Mouse (Mus musculus): ENCODE data around the gene Palld.

Gene Palld

DNA sequence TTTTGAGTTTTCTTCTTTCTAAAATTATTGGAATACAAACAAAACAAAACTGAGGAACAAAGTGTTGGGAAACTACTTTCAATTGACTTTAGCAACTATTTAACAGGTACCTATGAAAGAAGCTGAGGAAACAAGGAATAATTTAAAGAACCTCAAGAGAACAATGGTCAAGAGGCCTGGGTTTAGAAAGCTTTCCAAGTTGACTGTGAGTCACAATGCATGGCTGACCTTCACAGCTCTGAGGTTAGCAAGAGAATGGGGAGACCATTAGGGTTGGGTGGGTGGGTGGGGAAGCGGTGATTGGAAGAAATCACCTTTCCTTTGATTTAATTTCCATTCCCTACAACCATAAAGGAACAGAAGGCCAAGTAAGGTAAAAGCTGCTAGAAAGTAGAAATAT lies 35.6 kb downstream of the Palld start:
- DNase-seq (ENCODE audit: low spot score) = no peak

DNA sequence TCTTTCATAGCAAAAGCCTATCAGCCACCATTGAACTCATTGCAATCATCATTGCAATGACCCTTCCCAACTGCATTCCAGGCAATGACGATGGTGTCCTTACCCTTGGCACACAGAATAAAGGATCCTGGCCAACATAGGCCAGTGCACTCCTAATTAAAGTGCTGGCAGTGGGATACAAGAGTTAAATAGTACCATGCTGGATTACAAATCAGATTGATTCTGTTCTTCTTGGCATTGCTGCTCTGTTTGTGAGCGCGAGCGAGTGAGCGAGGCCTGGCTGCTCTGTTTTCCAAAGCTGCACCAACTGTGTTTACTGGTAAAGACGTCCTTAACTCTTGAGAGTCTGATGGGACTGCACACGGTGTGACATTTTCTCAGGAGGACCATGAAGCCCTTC lies 37.1 kb downstream of the Palld start:
- DNase-seq (ENCODE audit: low spot score) = no peak

GRCm38 (mm10) chr8:61851270-61851669 lies 51.2 kb downstream of the Palld start:
- DNase-seq (ENCODE audit: low spot score) = no peak

DNA sequence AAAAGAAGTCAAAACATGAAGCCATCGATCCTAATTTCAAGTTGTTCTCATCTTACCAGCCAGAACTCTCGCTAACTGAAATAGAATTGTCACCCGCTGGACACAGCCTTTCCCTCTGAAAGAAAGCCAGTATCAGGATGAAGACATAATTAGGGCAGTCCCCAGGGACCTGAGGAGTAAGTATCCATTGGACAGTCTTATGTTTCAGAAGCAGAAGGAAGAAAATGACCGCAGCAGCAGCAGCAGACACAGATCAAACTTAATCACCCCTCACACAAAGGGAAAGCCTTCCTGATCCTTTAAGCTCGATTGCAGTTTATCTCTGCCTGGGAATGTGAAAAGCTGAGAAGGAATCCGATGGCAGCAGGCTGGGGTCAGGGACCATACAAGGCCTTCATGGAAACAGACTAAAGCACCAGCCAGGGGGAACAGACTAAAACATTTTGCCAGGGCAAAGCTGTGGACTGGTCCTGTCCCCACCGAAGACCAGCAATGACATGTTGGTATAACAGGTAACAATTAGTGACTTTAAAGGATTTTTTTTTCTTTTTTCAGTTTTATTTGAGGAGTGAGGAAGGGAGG lies 53.8 kb downstream of the Palld start:
- no peak for DNase-seq (ENCODE audit: low spot score)

- DNase-seq (ENCODE audit: low spot score) = no peak
Measured at GRCm38 (mm10) chr8:61847494-61847893, 55.0 kb downstream of the Palld start.

GRCm38 (mm10) chr8:61844992-61845391 lies 57.5 kb downstream of the Palld start:
- DNase-seq (ENCODE audit: low spot score) = no peak

- no peak for DNase-seq (ENCODE audit: low spot score)
Measured at GRCm38 (mm10) chr8:61844575-61844974, 57.9 kb downstream of the Palld start.

DNA sequence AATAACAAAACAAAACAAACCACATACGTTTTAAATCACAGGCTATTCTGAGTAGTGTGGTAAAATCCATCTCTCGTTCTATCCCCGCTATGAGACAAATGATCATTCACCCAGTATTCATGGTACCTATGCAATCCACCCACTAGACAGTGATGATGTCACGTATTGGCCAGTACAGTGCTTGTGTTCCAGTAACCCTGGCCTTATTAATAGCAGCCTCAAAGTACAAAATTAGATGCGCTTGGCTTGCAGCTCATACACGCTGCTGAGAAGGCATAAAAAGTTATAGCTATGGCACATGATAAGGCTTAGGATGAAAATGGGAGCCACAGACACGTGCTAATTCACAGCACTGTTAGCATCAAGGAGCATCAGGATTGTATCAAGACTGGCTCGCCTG lies 58.7 kb downstream of the Palld start:
- DNase-seq (ENCODE audit: low spot score) = no peak

DNA sequence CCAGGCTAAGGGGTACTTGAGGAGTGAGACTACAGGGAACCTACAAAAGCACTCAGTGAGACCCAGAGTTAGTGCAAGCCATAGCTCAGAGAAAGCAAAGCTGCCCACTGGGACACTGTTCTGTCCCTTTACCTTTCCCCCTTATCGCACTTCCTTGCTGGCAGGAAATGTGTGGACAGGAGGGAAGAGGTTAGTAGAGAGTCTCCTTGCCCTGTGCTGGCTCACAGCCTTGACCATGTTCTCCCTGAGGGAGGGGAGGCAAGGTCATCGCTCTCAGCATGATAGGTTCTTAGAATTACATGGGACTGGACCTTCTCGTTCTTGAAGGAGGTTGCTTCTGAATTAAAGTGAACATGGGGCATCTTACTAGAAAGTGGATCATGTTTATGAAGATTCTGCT lies 69.3 kb downstream of the Palld start:
- no peak for DNase-seq (ENCODE audit: low spot score)

DNA sequence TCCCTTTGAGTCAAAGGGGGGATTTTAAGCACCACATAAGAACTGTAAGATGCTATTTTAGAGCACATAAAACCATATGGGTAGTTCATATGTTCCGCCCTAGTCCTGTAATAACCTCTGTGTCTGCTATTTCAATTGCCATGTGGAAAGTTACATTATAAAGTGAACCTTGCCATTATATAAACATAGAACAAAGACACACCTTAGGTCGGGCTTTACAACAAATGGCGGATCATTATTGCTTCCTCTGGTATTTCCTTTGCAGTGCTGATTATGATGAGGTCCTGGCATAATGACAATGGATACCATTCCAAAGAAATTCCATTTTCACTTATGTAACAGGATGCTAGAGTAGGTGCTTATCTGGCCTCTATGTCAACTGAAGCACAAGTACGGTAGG lies 70.5 kb downstream of the Palld start:
- DNase-seq (ENCODE audit: low spot score) = no peak

- DNase-seq (ENCODE audit: low spot score) = no peak
Measured at GRCm38 (mm10) chr8:61830821-61831220, 71.7 kb downstream of the Palld start.

GRCm38 (mm10) chr8:61824563-61824962 lies 77.9 kb downstream of the Palld start:
- DNase-seq (ENCODE audit: low spot score) = no peak

- DNase-seq (ENCODE audit: low spot score) = peak; percentile 1
Measured at GRCm38 (mm10) chr8:61823157-61823556, 79.3 kb downstream of the Palld start.

- DNase-seq (ENCODE audit: low spot score) = no peak
Measured at GRCm38 (mm10) chr8:61803764-61804163, 98.7 kb downstream of the Palld start.

DNA sequence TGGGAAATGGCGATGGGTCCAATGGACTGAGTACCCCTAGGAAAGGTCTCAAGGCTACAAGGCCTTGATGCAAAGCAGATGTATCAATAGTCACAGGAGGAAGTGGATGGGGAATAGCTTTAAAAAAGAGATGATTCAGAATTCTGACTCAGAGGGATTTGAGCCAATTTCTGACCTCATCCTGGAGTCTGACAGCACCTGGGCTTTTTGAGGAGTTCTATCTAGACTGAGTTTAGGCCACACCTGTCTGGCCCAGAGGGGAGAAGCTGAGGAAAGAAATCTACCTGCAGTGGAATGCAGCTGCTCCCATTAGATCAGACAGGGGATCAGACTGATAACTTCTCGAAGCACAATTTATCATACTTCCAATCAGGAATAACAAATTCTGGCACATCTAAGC lies 99.7 kb downstream of the Palld start:
- DNase-seq (ENCODE audit: low spot score) = no peak

DNA sequence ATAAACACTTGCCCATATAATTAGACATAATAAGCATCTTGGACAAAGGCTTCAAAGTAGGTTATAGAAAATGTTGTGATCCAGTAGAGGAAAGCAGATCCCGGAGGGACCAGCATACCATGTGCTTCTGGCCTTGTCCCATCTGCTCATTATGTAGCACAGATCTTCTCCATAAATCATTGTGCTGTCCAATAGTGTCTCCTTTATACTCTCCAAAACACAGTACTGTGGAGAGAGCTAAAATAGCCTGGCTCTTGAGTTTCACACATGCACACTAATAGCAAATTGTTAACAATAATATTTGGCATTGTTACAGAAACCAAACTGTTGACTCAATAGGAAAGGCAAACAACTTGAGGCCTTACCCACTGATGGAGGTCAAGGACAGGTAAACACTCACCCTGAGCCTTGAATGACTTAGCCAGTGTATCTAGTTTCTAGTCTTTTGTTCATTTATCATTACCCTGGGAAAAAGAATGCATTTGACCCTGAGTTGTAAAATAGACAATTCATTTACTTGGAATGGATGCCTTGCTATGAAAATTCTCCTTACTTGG lies 105.0 kb downstream of the Palld start:
- no peak for DNase-seq (ENCODE audit: low spot score)

DNA sequence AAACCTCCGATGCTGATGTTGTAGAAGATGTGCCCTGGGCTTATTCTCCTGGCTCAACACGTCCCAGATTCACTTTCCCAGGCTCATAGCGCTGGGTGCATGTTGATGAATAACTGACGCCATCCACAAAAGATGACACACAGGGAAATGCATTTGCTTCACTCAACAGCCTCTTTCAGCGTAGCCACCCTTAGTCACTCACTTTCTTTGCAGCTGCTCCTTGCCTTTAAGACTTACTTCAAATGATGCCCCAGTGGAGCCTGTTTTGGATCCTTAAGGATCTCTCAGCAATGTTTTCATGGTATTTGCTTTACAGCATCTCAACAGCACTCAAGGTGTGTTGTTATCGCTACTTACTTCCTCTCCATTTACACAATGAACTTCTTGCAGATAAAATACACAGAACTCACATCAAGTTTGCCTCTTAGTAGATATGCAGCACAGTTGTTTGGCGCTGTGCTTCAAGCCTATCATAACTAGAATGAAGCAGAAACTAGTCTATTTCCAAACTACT lies 105.9 kb downstream of the Palld start:
- DNase-seq (ENCODE audit: low spot score) = no peak

DNA sequence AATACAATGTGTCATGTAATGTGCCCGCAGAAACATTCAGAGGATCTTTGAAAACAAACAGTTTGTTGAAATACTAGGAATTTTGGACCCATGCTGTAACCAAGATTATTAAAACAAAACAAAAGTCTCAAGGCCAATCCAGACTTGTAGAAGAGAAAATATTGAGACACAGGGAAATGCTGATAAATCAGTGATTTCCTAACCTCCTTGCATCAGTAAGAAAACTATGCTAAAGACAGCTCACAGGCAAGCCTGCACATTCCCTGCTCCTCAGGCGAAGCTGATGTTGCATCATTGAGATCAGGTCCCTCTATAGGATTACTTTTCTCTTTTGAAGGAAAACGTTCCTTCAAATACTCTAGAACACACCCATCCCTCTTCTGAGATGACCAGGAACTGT lies 112.5 kb downstream of the Palld start:
- no peak for DNase-seq (ENCODE audit: low spot score)

DNA sequence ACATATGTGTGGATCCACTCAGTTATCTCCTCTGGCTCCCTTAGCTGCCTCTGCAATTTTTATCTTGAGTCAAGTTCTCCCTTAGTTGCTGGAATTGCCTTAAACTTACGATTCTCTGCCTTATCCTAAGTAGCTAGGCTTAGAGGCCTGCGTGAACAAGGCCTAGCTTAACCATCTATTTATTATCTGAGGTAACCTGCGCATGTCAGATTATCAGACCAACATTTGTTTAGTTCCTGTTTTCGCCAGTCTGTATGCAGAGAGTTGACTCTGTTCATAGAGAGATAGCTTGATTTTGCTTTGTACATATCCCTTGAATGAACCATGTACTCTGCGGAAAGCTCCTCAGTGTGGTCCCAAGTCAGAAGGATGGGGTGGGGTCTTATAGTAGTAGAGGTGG lies 113.2 kb downstream of the Palld start:
- DNase-seq (ENCODE audit: low spot score) = no peak

DNA sequence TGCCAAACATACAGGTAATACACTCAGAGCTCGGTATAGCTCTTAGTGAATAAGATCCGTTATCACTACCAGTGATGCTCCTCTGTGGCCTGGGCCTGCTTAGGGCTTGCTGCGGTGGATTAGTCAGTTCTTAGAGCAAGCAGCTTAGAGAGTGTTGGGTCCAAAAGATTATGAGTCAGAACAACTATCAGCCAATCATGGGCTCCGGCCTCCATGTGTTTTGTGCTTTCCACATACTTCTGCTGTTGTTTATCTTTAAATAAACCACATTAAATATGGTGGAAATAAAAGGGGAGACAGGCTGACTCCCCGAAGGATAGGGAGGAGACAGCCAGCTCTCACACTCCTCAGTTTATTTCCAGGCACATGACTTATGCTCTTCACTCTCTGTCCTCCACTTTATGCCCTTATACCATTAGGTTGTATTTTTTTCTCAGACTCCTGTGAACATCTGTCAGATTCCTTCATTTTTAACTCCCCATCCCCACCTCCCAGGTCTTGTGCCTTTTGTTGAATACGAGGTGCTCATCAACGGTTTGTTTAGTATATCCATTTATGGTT lies 119.5 kb downstream of the Palld start:
- no peak for DNase-seq (ENCODE audit: low spot score)

DNA sequence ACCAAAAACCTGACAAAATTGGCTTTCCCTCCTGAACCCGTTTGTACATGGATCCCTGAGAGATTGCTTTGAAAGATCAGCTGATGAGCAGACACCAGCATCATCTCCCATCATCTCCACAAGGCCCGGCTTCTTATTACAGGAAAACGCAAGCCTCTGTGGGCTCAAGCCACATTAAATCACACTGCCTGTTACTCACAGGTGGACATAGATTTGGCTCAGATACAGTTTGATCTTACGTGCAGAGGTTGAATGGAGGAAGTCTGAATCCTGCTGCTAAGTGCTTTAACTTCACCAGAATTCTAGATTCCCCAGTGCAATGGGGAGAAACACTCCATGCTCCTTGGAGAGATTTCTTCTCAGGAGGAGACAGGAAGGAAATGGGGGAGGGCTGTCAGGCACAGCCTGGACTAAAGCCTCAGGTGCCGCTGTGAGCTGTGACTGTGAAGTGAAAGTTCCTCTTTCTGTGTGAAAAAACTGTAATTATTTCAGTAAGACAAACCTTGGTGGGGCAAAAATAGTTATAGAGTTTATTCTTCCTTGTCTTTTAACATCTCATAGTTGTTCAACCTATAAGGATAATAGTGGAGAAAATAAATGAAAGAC lies 121.7 kb downstream of the Palld start:
- no peak for DNase-seq (ENCODE audit: low spot score)

DNA sequence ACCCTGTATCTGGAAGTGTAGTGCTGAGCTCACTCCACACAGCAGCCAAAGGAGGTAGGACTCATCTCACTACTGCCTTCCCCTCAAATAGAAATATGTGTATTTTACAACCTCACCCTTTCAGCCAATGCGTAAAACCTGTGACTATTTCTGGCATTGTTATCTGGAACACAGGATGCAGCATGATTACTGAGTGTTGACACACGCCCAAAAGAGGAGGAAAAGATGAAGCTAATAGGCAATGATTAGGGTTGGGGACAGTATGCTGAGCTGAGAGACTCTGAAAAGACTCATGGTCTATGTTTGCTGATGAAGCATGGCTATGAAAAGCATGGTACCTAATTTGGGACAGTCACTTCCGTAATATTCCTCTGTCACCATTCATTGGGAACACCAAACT lies 124.3 kb downstream of the Palld start:
- DNase-seq (ENCODE audit: low spot score) = no peak

- no peak for DNase-seq (ENCODE audit: low spot score)
Measured at GRCm38 (mm10) chr8:61776560-61776959, 125.9 kb downstream of the Palld start.

- no peak for DNase-seq (ENCODE audit: low spot score)
Measured at GRCm38 (mm10) chr8:61775936-61776335, 126.6 kb downstream of the Palld start.
